Mouse (Mus musculus) limb, embryonic 10.5 days (tissue): ENCODE data around the gene Pik3r6. TPM values are rescaled to one million over a fixed set of nuclear protein-coding genes. Genes with fewer than 3 reads are reported as not detected.

Experiments used
- DNase-seq: peaks from one replicate; pipeline ENCODE4 v3.0.0-alpha.2; 2017; ENCODE audit warnings: low spot score
- H3K27ac ChIP-seq: fragments of 300-500 bp; sonication (generic); 2 replicates; pipeline ENCODE4 v1.5.1; 2016; ENCODE audit warnings: mild to moderate bottlenecking
- H3K27me3 ChIP-seq: fragments of 300-500 bp; sonication (generic); 2 replicates; pipeline ENCODE4 v1.6.1; 2016; ENCODE audit warnings: low read depth, mild to moderate bottlenecking; ENCODE audit not compliant: poor library complexity, severe bottlenecking
- H3K36me3 ChIP-seq: fragments of 300-500 bp; sonication (generic); 2 replicates; pipeline ENCODE4 v1.6.1; 2016; ENCODE audit warnings: mild to moderate bottlenecking, moderate library complexity
- H3K4me1 ChIP-seq: fragments of 300-500 bp; sonication (generic); 2 replicates; pipeline ENCODE4 v1.6.1; 2016
- H3K4me3 ChIP-seq: fragments of 300-500 bp; sonication (generic); 2 replicates; pipeline ENCODE4 v1.5.1; 2016; ENCODE audit warnings: mild to moderate bottlenecking, moderate library complexity
- H3K9me3 ChIP-seq: fragments of 300-500 bp; sonication (generic); replicated peaks from 2 replicates; pipeline ENCODE4 v1.6.1; 2016; ENCODE audit warnings: mild to moderate bottlenecking
- WGBS: fragments of 180-500 bp; shearing (Covaris S2); methylation state at CpG from one replicate; pipeline ENCODE4 v1.1.7; 2016; 5-methylcytosine and 5-hydroxymethylcytosine counted together
- polyA plus RNA-seq: library from polyadenylated mRNA; unstranded; fragments of >200 nt; fragmentation: Nextera tagmentation; extraction: Ambion mirVana; gene quantifications from 2 replicates; pipeline ENCODE4 v1.2.1, GENCODE M21; 2016

The Pik3r6 gene
- polyA plus RNA-seq, 1 experiment from 2014 or later: 2.7 TPM

GRCm38 (mm10) chr11:68475676-68476075, 27.1 kb upstream of the Pik3r6 start:
- Histone ChIP-seq H3K27ac (no peak overlapping the region), H3K9me3 (no peaks in the 10 kb centered on the region), H3K36me3 (no peaks in the 10 kb centered on the region), H3K4me1 (no peaks in the 10 kb centered on the region), H3K4me3 (no peak overlapping the region), H3K27me3 (peaks cover 10% of the 10 kb centered on the region)
- no peak for DNase-seq
- 87% methylated on average over 7 of the region's 7 CpGs for WGBS

- DNase-seq: no peak
- Histone ChIP-seq H3K9me3 (no peaks in the 10 kb centered on the region), H3K27me3 (peaks cover 10% of the 10 kb centered on the region), H3K4me3 (no peak overlapping the region), H3K27ac (no peak overlapping the region), H3K4me1 (no peaks in the 10 kb centered on the region), H3K36me3 (no peaks in the 10 kb centered on the region)
- WGBS: 90% methylated on average over 6 of the region's 6 CpGs
These were observed 25.2 kb upstream of the Pik3r6 start for GRCm38 (mm10) chr11:68477661-68478060.

DNA sequence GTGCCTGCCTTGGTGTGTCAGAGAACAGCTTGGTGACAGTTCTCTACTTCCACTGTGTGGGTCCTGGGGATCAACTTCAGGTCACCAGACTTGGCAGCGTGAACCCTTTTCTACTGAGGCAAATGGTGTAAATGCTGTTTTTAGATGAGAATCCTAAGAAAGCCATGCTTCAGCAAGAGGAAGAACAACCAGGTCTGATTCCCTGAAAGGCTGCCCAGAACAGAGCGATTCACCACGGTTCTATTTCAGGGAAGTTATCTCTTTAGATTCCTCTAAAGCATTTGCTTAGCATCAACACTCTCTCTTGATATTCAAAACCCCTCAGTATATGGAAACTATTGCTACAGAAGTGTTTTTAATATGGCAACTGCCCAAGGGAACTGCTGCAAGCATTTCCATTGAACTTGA, 24.2 kb upstream of the Pik3r6 start:
- Histone ChIP-seq H3K9me3 (no peaks in the 10 kb centered on the region), H3K27ac (no peak overlapping the region), H3K4me3 (no peak overlapping the region), H3K36me3 (no peaks in the 10 kb centered on the region), H3K27me3 (peaks cover 5% of the 10 kb centered on the region), H3K4me1 (no peaks in the 10 kb centered on the region)
- 85% methylated on average over 3 of the region's 3 CpGs for WGBS
- no peak for DNase-seq

DNA sequence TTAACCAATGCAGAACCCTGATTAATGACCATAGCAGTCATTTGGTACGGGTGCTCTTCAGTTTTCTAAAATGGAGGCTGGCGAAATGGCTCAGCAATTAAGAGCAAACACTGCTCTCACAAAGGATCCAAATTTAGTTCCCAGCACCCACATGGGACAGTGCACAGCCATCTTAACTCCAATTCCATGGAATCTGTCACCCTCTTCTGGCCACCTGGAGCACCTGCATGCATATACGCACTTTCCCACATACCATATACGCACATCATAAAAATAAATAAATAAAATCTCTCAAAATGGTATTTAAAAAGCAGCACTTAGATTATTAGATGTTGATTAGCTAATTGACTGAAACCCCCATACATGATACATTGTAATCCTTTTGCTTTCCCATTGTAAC, 22.2 kb upstream of the Pik3r6 start:
- Histone ChIP-seq H3K27me3 (0 out of 2 replicates have a peak, but pooled peaks cover 3% of the 10 kb centered on the region), H3K4me3 (no peak overlapping the region), H3K36me3 (no peaks in the 10 kb centered on the region), H3K27ac (no peak overlapping the region), H3K4me1 (no peaks in the 10 kb centered on the region), H3K9me3 (no peaks in the 10 kb centered on the region)
- WGBS: 95% methylated on average over 4 of the region's 4 CpGs
- no peak for DNase-seq

- no peak for DNase-seq
These were observed 20.8 kb upstream of the Pik3r6 start for GRCm38 (mm10) chr11:68482001-68482400.

DNA sequence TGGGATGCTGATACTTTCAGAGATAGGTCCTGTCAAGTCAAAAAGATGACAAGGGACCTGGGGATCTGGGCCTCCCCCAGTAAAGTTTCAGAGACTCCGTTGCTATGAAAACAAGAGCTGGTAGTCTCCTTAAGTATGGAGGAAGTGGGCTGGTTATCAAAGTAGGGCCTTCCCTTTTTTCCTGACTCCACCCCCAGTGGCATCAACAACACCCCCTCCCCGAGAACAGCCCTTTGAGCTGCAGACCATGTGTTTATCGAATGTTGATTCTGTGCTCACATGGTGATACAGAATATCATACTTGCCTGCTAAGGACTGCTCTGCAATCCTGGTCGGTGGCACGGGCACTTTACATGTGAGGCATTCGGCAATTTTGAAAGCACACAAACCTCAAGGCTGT, 19.6 kb upstream of the Pik3r6 start:
- H3K4me1 ChIP-seq: no peaks in the 10 kb centered on the region
- no peaks in the 10 kb centered on the region for H3K27me3 ChIP-seq
- WGBS: 79% methylated on average over 6 of the region's 6 CpGs
- H3K4me3 ChIP-seq: no peak overlapping the region
- H3K36me3 ChIP-seq: no peaks in the 10 kb centered on the region
- H3K27ac ChIP-seq: no peak overlapping the region
- DNase-seq: no peak
- H3K9me3 ChIP-seq: no peaks in the 10 kb centered on the region

More at GRCm38 (mm10) chr11:68482001-68482400, 20.8 kb upstream of the Pik3r6 start:
- Histone ChIP-seq H3K36me3 (no peaks in the 10 kb centered on the region), H3K27ac (no peak overlapping the region), H3K4me3 (no peak overlapping the region), H3K9me3 (no peaks in the 10 kb centered on the region), H3K27me3 (no peaks in the 10 kb centered on the region), H3K4me1 (no peaks in the 10 kb centered on the region)

- WGBS: 79% methylated on average over 3 of the region's 3 CpGs
- no peak overlapping the region for H3K4me3 ChIP-seq
- H3K4me1 ChIP-seq: no peaks in the 10 kb centered on the region
- no peak for DNase-seq
- no peaks in the 10 kb centered on the region for H3K9me3 ChIP-seq
- H3K27ac ChIP-seq: no peak overlapping the region
- no peaks in the 10 kb centered on the region for H3K36me3 ChIP-seq
- H3K27me3 ChIP-seq: no peaks in the 10 kb centered on the region
These were observed 18.4 kb upstream of the Pik3r6 start for GRCm38 (mm10) chr11:68484431-68484830.

- Histone ChIP-seq H3K27me3 (no peaks in the 10 kb centered on the region), H3K9me3 (no peaks in the 10 kb centered on the region), H3K4me3 (no peak overlapping the region), H3K36me3 (no peaks in the 10 kb centered on the region), H3K27ac (no peak overlapping the region; the same call in 1 of the 2 replicates), H3K4me1 (no peaks in the 10 kb centered on the region)
- peak; percentile 41 for DNase-seq
- 42% methylated on average over 8 of the region's 8 CpGs for WGBS
These were observed 17.4 kb upstream of the Pik3r6 start for GRCm38 (mm10) chr11:68485206-68485942.

- WGBS: 88% methylated on average over 3 of the region's 3 CpGs
- no peaks in the 10 kb centered on the region for H3K36me3 ChIP-seq
- H3K27ac ChIP-seq: no peak overlapping the region; the same call in 1 of the 2 replicates
- H3K4me1 ChIP-seq: no peaks in the 10 kb centered on the region
- no peak for DNase-seq
- H3K9me3 ChIP-seq: no peaks in the 10 kb centered on the region
- H3K4me3 ChIP-seq: no peak overlapping the region
- no peaks in the 10 kb centered on the region for H3K27me3 ChIP-seq
These were observed 16.7 kb upstream of the Pik3r6 start for GRCm38 (mm10) chr11:68486093-68486492.

DNA sequence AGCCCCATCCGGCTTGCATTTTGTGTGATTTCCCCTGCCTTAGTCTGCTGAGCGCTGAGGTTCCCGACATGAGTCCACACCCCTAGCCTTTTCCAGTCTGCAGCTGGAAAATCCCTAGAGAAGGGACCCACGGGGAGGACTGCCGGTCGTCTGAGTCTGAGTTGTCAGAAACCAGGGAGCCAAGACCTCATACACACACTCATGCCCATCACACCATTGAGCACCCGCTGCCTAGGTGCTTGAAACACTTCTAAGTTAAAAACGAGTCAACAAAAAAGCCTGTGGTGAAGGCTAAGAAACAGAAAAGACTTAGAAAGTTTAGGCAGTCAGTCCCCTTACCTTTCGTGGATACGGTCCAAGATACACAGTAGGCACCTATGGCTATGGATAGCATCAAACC, 15.1 kb upstream of the Pik3r6 start:
- Histone ChIP-seq H3K27me3 (no peaks in the 10 kb centered on the region; the same call in 1 of the 2 replicates), H3K4me3 (no peak overlapping the region), H3K9me3 (no peaks in the 10 kb centered on the region), H3K27ac (no peak overlapping the region), H3K4me1 (peaks cover 4% of the 10 kb centered on the region; the same call in 1 of the 2 replicates), H3K36me3 (no peaks in the 10 kb centered on the region)
- 90% methylated on average over 10 of the region's 10 CpGs for WGBS
- no peak for DNase-seq

GRCm38 (mm10) chr11:68488256-68488824, 14.5 kb upstream of the Pik3r6 start:
- DNase-seq: no peak
- H3K4me1 ChIP-seq: peaks cover 4% of the 10 kb centered on the region; the same call in 1 of the 2 replicates
- H3K27ac ChIP-seq: no peak overlapping the region
- no peak overlapping the region for H3K4me3 ChIP-seq
- WGBS: 86% methylated on average over 6 of the region's 6 CpGs
- no peaks in the 10 kb centered on the region for H3K36me3 ChIP-seq
- no peaks in the 10 kb centered on the region; the same call in 1 of the 2 replicates for H3K27me3 ChIP-seq
- no peaks in the 10 kb centered on the region for H3K9me3 ChIP-seq

- DNase-seq: no peak
These were observed 13.6 kb upstream of the Pik3r6 start for GRCm38 (mm10) chr11:68489236-68489635.

DNA sequence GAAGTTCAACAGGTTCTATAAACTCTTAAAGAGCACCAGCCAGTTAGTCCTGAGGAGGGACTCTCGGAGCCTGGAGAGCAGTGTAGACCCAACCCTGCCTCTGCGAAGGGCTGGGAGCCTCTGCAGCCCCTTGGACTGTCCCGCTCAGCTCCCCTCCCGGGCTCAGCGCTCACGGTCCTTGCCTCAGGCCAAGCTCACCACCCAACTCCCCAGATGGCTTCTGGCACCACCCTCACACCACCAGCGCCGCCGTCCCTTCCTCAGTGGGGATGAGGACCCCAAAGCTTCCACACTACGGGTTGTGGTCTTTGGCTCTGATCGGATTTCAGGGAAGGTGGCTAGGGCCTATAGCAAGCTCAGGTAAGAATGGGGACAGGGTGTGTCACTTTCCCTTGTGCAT, 10.2 kb upstream of the Pik3r6 start:
- Histone ChIP-seq H3K27me3 (no peaks in the 10 kb centered on the region; the same call in 1 of the 2 replicates), H3K4me1 (peaks cover 4% of the 10 kb centered on the region; the same call in 1 of the 2 replicates), H3K27ac (no peak overlapping the region), H3K4me3 (no peak overlapping the region), H3K9me3 (no peaks in the 10 kb centered on the region), H3K36me3 (no peaks in the 10 kb centered on the region)
- no peak for DNase-seq
- 85% methylated on average over 11 of the region's 11 CpGs for WGBS

More at GRCm38 (mm10) chr11:68489236-68489635, 13.6 kb upstream of the Pik3r6 start:
- Histone ChIP-seq H3K4me3 (no peak overlapping the region), H3K27ac (no peak overlapping the region), H3K27me3 (no peaks in the 10 kb centered on the region; the same call in 1 of the 2 replicates), H3K36me3 (no peaks in the 10 kb centered on the region), H3K4me1 (peaks cover 4% of the 10 kb centered on the region; the same call in 1 of the 2 replicates), H3K9me3 (no peaks in the 10 kb centered on the region)
- 48% methylated on average over 2 of the region's 2 CpGs for WGBS
